8 mouse cellular contexts compared by ENCODE assay signal in genomic region chr9:57504381-57504700, GRCm38 (mm10). TPM values are rescaled to one million over a fixed set of nuclear protein-coding genes. Genes with fewer than 3 reads are reported as not detected.
DNase-seq lines count a peak whose midpoint lies in the region; ATAC-seq lines count a peak whose summit lies in the region.

No protein-coding gene starts in this region.

- peaks cover 71% of the 10 kb centered on the region for H3K27me3 ChIP-seq in heart, embryonic 10.5 days (ENCODE audit: insufficient read depth, poor library complexity, severe bottlenecking)
- H3K27me3 ChIP-seq in liver, embryonic 15.5 days: peaks cover 80% of the 10 kb centered on the region
- H3K27me3 ChIP-seq in neural tube, embryonic 11.5 days (ENCODE audit: control insufficient read depth, insufficient read depth, low read length): peaks cover 63% of the 10 kb centered on the region
- peaks cover 71% of the 10 kb centered on the region for H3K27me3 ChIP-seq in stomach, embryonic 15.5 days (replicated peaks)

- peak overlapping the region; percentile 64 for H3K4me3 ChIP-seq in heart, embryonic 10.5 days
- peak overlapping the region; percentile 48 for H3K4me3 ChIP-seq in liver, embryonic 15.5 days (replicated peaks)
- peak overlapping the region; percentile 37 for H3K4me3 ChIP-seq in neural tube, embryonic 11.5 days (ENCODE audit: low read depth, low read length)
- H3K4me3 ChIP-seq in stomach, embryonic 15.5 days (replicated peaks): peak overlapping the region; percentile 47

- WGBS in heart, embryonic 10.5 days: under 1% methylated on average over 34 of the region's 34 CpGs
- WGBS in liver, embryonic 15.5 days (ENCODE audit: insufficient replicate concordance): 2% methylated on average over 34 of the region's 34 CpGs
- WGBS in neural tube, embryonic 11.5 days: 1% methylated on average over 34 of the region's 34 CpGs
- 2% methylated on average over 34 of the region's 34 CpGs for WGBS in stomach, embryonic 15.5 days

- no peaks in the 10 kb centered on the region for H3K36me3 ChIP-seq in heart, embryonic 10.5 days
- H3K36me3 ChIP-seq in liver, embryonic 15.5 days (replicated peaks): no peaks in the 10 kb centered on the region
- H3K36me3 ChIP-seq in neural tube, embryonic 11.5 days (ENCODE audit: control insufficient read depth, insufficient read depth, low read length): no peaks in the 10 kb centered on the region
- H3K36me3 ChIP-seq in stomach, embryonic 15.5 days: no peaks in the 10 kb centered on the region

- H3K4me2 ChIP-seq in liver, embryonic 15.5 days: peak overlapping the region; percentile 70
- peak overlapping the region; percentile 73 for H3K4me2 ChIP-seq in neural tube, embryonic 11.5 days (ENCODE audit: low read depth)
- H3K4me2 ChIP-seq in stomach, embryonic 15.5 days: peak overlapping the region; percentile 96

- peak overlapping the region; percentile 85 for H3K27ac ChIP-seq in heart, embryonic 10.5 days
- H3K27ac ChIP-seq in liver, embryonic 15.5 days (replicated peaks): no peak overlapping the region
- no peak overlapping the region for H3K27ac ChIP-seq in neural tube, embryonic 11.5 days (ENCODE audit: low read depth, low read length)
- H3K27ac ChIP-seq in stomach, embryonic 15.5 days: no peak overlapping the region

- H3K4me1 ChIP-seq in heart, embryonic 10.5 days: peaks cover 53% of the 10 kb centered on the region
- peaks cover 42% of the 10 kb centered on the region for H3K4me1 ChIP-seq in liver, embryonic 15.5 days (replicated peaks)
- H3K4me1 ChIP-seq in neural tube, embryonic 11.5 days (ENCODE audit: control insufficient read depth, insufficient read depth, low read length): peaks cover 11% of the 10 kb centered on the region
- peaks cover 34% of the 10 kb centered on the region for H3K4me1 ChIP-seq in stomach, embryonic 15.5 days

- no peak overlapping the region for H3K9ac ChIP-seq in liver, embryonic 15.5 days
- peak overlapping the region; percentile 31 for H3K9ac ChIP-seq in neural tube, embryonic 11.5 days (ENCODE audit: low read length)
- H3K9ac ChIP-seq in stomach, embryonic 15.5 days: no peak overlapping the region

- no peak for ATAC-seq in liver, embryonic 15.5 days (ENCODE audit: insufficient read depth)
- peak; percentile 50; the same call in 1 of the 2 replicates for ATAC-seq in neural tube, embryonic 11.5 days (ENCODE audit: insufficient read depth, low FRiP score, low TSS enrichment)
- peak; percentile 68 for ATAC-seq in stomach, embryonic 15.5 days (ENCODE audit: insufficient read depth, low FRiP score, low read depth)

- H3K9me3 ChIP-seq in heart, embryonic 10.5 days: no peaks in the 10 kb centered on the region
- no peaks in the 10 kb centered on the region for H3K9me3 ChIP-seq in liver, embryonic 15.5 days (replicated peaks)
- H3K9me3 ChIP-seq in neural tube, embryonic 11.5 days (ENCODE audit: control insufficient read depth, low read length): no peaks in the 10 kb centered on the region
- no peaks in the 10 kb centered on the region for H3K9me3 ChIP-seq in stomach, embryonic 15.5 days

- peak; percentile 36 for DNase-seq in cerebellum, adult 11-12 months
- DNase-seq in cerebellum, adult 11 months: no peak
- DNase-seq in embryo, embryonic 10.5 days (ENCODE audit: low spot score): peak; percentile 69
- DNase-seq in heart, embryonic 10.5 days (ENCODE audit: low spot score): no peak
- DNase-seq in kidney, adult 8-10 months: peak; percentile 53 to 61
- DNase-seq in neural tube, embryonic 11.5 days (ENCODE audit: low spot score): peak; percentile 69

RNA-seq across cellular contexts. Expression of gene Rpp25, which starts 0.5 kb away (rescaled TPM):
- 15.0 and 16.5 TPM in 2 replicates for polyA plus RNA-seq in heart, embryonic 10.5 days (2016; fragmentation: Nextera tagmentation; extraction: Ambion mirVana)
- 0.39 and 0.64 TPM in 2 replicates for polyA plus RNA-seq in liver, embryonic 15.5 days (2015; fragmentation: Nextera tagmentation; extraction: Ambion mirVana)
- polyA plus RNA-seq in neural tube, embryonic 11.5 days (2014; fragmentation: Nextera tagmentation; extraction: Ambion mirVana): 8.7 and 8.8 TPM in 2 replicates
- 6.0 and 6.1 TPM in 2 replicates for polyA plus RNA-seq in stomach, embryonic 15.5 days (2015; fragmentation: Nextera tagmentation; extraction: Ambion mirVana)

RNA-seq across cellular contexts. Expression of gene Cox5a, which starts 16.7 kb away (rescaled TPM):
- 911 and 1,292 TPM in 2 replicates for polyA plus RNA-seq in heart, embryonic 10.5 days (2016; fragmentation: Nextera tagmentation; extraction: Ambion mirVana)
- 249 and 287 TPM in 2 replicates for polyA plus RNA-seq in liver, embryonic 15.5 days (2015; fragmentation: Nextera tagmentation; extraction: Ambion mirVana)
- 688 and 702 TPM in 2 replicates for polyA plus RNA-seq in neural tube, embryonic 11.5 days (2014; fragmentation: Nextera tagmentation; extraction: Ambion mirVana)
- polyA plus RNA-seq in stomach, embryonic 15.5 days (2015; fragmentation: Nextera tagmentation; extraction: Ambion mirVana): 621 and 623 TPM in 2 replicates

RNA-seq across cellular contexts. Expression of gene Fam219b, which starts 33.0 kb away (rescaled TPM):
- polyA plus RNA-seq in heart, embryonic 10.5 days (2016; fragmentation: Nextera tagmentation; extraction: Ambion mirVana): 14.2 and 14.9 TPM in 2 replicates
- 6.1 and 6.5 TPM in 2 replicates for polyA plus RNA-seq in liver, embryonic 15.5 days (2015; fragmentation: Nextera tagmentation; extraction: Ambion mirVana)
- 15.9 and 18.2 TPM in 2 replicates for polyA plus RNA-seq in neural tube, embryonic 11.5 days (2014; fragmentation: Nextera tagmentation; extraction: Ambion mirVana)
- 18.7 and 19.7 TPM in 2 replicates for polyA plus RNA-seq in stomach, embryonic 15.5 days (2015; fragmentation: Nextera tagmentation; extraction: Ambion mirVana)

RNA-seq across cellular contexts. Expression of gene Scamp5, which starts 36.5 kb away (rescaled TPM):
- 11.3 and 11.4 TPM in 2 replicates for polyA plus RNA-seq in heart, embryonic 10.5 days (2016; fragmentation: Nextera tagmentation; extraction: Ambion mirVana)
- 7.7 and 8.1 TPM in 2 replicates for polyA plus RNA-seq in liver, embryonic 15.5 days (2015; fragmentation: Nextera tagmentation; extraction: Ambion mirVana)
- polyA plus RNA-seq in neural tube, embryonic 11.5 days (2014; fragmentation: Nextera tagmentation; extraction: Ambion mirVana): 13.2 and 15.0 TPM in 2 replicates
- polyA plus RNA-seq in stomach, embryonic 15.5 days (2015; fragmentation: Nextera tagmentation; extraction: Ambion mirVana): 19.8 and 22.4 TPM in 2 replicates

RNA-seq across cellular contexts. Expression of gene Mpi, which starts 48.2 kb away (rescaled TPM):
- 80.6 and 102 TPM in 2 replicates for polyA plus RNA-seq in heart, embryonic 10.5 days (2016; fragmentation: Nextera tagmentation; extraction: Ambion mirVana)
- 11.9 and 12.5 TPM in 2 replicates for polyA plus RNA-seq in liver, embryonic 15.5 days (2015; fragmentation: Nextera tagmentation; extraction: Ambion mirVana)
- polyA plus RNA-seq in neural tube, embryonic 11.5 days (2014; fragmentation: Nextera tagmentation; extraction: Ambion mirVana): 52.8 and 53.0 TPM in 2 replicates
- polyA plus RNA-seq in stomach, embryonic 15.5 days (2015; fragmentation: Nextera tagmentation; extraction: Ambion mirVana): 38.9 and 48.4 TPM in 2 replicates

Comparison
In these comparisons a context has a peak if more than half of its experiments do, and no peak if none do; other contexts are left out.
1. DNase-seq: peak in cerebellum, adult 11-12 months (single experiment), embryo, embryonic 10.5 days (single experiment), kidney, adult 8-10 months (2 of 2) and neural tube, embryonic 11.5 days (single experiment); none in cerebellum, adult 11 months (single experiment) and heart, embryonic 10.5 days (single experiment).
2. Peak in every context shown above with its lines, with median percentiles within 50 percentile points of each other: H3K4me3 ChIP-seq and H3K4me2 ChIP-seq.